Mouse (Mus musculus) embryonic stem cell, embryonic (primary cell): Measurements from ENCODE around the gene Rnf187.

ENCODE experiments used
- CTCF ChIA-PET, 4 experiments: fragments of 300-600 bp in 2 of 4; fragments of 350-600 bp in 2 of 4; sonication (Branson Sonifier 250); formaldehyde crosslinking; loops; one replicate each; lab custom pipeline; 2022; ENCODE audit warnings: inconsistent platforms in 2 of 4; lab: Charles Lee
- POLR2A ChIA-PET, 4 experiments: fragments of 300-600 bp in 2 of 4; fragments of 350-600 bp in 2 of 4; sonication (Branson Sonifier 250); formaldehyde crosslinking; loops; one replicate each; lab custom pipeline; 2022; ENCODE audit warnings: antibody characterized with exemption in 4 of 4, inconsistent platforms in 1 of 4; lab: Charles Lee

The Rnf187 gene

DNA sequence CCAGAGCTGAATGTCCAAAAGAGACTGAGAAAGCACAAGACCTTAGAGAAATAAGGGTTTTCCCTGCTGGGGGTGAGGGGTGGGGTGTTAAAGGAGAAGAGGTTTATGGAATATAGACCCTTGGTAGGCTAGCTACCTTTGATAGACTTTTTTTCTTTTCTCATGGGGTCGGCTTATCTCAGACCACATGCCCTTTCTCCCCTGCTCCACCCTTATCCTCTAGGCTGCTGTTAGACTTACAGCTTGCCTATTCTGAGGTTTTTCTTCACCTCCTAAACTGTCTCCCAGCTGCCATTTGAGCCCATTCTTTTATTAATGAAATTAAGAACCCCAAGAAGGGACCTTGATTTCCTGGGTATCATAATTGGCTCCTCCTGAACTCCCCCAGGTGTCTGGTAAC, 24.9 kb downstream of the Rnf187 start:
- CTCF ChIA-PET, result interaction anchor here (0.6 to 6.9 kb wide), 23 partner anchors 8 to 376 kb away, joined by 3 to 62 read pairs (median 5); partner anchors contain the start of genes Zfp39 (in 3 of the 4), Hist3h2ba (in 1 of the 4), Trim11 (in 1 of the 4) and Trim58 (in 1 of the 4)
- POLR2A ChIA-PET, result interaction anchor here in 3 of 4 experiments (0.6 to 3.5 kb wide), 10 partner anchors 9 to 274 kb away, joined by 3 to 24 read pairs (median 8); partner anchors contain the start of genes Hist3h2a (in 2 of the 3), Trim17 (in 2 of the 3), Zfp39 (in 2 of the 3) and Trim58 (in 1 of the 3)

DNA sequence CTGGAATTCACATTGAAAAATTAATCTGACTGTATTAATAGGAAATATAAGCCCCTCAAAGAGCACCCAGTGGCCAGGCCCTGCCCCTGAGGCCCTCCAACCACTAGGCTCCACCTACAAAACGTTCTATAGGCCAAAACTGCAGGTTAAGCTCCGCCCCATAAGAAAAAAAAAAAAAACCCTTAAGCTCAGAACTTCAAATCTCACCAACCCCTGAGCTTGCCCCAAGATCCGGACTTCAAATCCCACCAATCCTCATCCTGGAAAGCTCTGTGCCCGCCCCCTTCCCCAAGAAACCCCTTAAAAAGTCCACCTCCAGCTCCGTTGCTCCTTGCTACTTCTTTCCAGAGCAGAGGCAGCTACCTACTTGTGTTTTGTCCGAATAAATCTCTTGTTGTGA, 33.9 kb downstream of the Rnf187 start:
- ChIA-PET CTCF (interaction anchor here (0.6 to 3.1 kb wide), 16 partner anchors 9 to 1888 kb away, joined by 3 to 59 read pairs (median 5); partner anchors contain the start of genes Btnl10 (in 1 of the 4) and Gm12258 (in 1 of the 4)), POLR2A (interaction anchor here (0.6 to 3.3 kb wide), 42 partner anchors 9 to 872 kb away, joined by 3 to 24 read pairs (median 5); partner anchors contain the start of genes Hist3h2a (in 2 of the 4), Hist3h2ba (in 2 of the 4), Sh3bp5l (in 2 of the 4) and Trim17 (in 2 of the 4))

DNA sequence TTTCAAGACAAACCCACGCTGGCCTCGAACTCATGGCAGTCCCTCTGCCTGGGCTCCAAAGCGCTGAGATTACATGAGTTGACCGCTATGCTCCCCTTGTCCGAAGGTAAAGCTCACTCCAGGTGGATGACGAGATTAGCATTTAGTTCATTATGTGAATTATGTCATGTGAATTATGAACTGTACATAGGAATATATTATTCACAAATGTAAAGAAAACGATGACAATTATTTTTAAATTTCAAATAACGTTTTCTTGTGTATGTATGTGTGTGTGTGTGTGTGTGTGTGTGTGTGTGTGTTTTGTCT, 34.4 kb downstream of the Rnf187 start:
- POLR2A ChIA-PET, result interaction anchor here (0.6 to 3.3 kb wide), 43 partner anchors 9 to 871 kb away, joined by 3 to 24 read pairs (median 5); partner anchors contain the start of genes Hist3h2a (in 2 of the 4), Hist3h2ba (in 2 of the 4), Sh3bp5l (in 2 of the 4) and Trim17 (in 2 of the 4)

DNA sequence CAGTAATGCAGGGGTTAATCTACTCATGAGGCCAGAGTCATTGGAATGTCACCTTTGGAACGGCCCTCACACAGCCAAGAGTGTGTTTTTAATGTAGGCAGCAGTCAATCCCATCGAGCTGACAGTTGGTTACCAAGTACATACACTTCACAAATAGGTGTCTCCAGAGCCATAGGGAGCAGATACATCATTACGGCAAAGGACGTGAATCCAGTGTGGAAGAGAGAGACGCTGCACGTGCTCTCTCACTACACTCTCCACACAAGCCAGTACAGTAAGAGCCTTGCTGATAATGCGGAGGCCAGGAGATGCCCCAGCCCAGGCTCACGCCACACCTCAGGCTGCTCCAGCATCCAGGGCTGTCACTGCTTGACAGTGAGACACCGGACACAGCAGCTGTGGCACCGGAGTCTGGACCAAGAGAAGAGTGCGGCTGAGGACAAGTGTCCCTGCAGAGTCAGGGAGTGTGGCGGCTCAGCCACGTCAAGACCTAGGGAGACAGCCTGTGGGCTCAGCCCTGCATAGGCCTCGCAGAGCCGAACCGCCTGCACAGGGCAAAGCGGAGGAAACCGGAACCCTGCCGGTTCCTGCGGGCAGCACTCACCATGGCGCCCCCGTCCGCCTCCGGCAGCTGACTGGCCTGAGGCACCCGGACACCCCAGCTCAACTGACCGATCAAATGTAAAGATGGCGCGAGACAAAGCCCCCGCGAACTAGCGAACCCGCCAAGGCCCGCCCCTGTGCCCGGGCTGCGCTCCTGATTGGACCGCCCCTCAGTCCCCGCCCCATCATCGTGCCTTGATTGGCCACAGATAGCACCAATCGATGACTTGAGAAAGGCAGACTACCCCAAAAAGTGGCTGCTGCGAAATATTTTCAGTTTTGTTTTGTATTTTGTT, 35.0 kb downstream of the Rnf187 start, which contains the start of gene Zfp39:
Gene Zfp39 (minus strand): TSS at position 715 of the 899 bp plus-strand sequence.
- CTCF ChIA-PET, result interaction anchor here in 3 of 4 experiments (0.5 to 3.1 kb wide), 6 partner anchors 11 to 1156 kb away, joined by 3 to 59 read pairs (median 12); partner anchors contain the start of gene Btnl10 (in 1 of the 3)
- POLR2A ChIA-PET, result interaction anchor here (0.8 to 3.3 kb wide), 25 partner anchors 8 to 573 kb away, joined by 3 to 24 read pairs (median 6); partner anchors contain the start of genes Hist3h2a (in 2 of the 4), Trim17 (in 2 of the 4), Btnl10 (in 1 of the 4) and Gm12258 (in 1 of the 4)

More for the DNA sequence above, 34.4 kb downstream of the Rnf187 start:
- CTCF ChIA-PET, result interaction anchor here (0.6 to 3.1 kb wide), 14 partner anchors 10 to 1888 kb away, joined by 3 to 59 read pairs (median 5); partner anchors contain the start of genes Btnl10 (in 1 of the 4) and Gm12258 (in 1 of the 4)

DNA sequence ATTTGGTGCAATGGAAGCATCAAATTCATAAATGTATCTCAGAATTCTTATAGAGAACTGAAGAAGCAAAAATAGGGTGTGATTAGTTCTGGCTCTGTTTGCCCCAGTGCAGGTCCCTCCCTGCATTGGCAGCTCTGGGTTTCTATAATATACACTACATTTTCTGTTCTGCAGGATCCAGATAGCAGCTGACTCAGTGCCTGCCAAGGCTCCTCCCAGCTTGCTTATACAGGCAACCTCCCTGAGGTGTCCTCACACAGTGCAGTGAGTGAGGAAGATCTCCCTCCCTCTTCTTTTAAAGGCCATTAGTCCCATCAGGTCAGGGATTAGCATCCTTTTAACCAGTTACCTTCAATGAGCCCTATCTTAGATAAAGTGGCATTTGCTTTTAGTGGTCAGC, 37.6 kb downstream of the Rnf187 start:
- ChIA-PET CTCF (interaction anchor here in 1 of 4 experiments (0.6 kb wide), 1 partner anchor 81 kb away, joined by 3 read pairs; no protein-coding TSS in a partner anchor), POLR2A (no interaction called here)

DNA sequence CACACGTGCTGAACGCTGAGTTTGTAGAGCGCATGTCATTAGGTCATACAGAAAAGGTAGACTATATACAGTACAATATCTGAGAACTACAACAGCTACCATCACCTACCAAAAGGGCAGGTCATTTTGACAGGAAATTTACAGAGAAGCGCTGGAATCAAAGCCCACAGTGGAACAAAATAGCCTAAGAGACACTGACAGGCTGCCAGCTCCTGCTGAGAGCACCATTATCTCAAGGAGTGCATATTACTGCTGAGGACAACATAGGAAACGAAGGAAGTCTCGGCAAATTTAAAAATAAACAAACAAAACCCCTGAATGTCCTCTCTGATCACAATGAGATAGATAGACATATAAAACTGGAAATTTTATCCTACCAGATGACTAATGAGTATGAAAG, 41.2 kb downstream of the Rnf187 start:
- CTCF ChIA-PET, result no interaction called here
- POLR2A ChIA-PET, result no interaction called here

DNA sequence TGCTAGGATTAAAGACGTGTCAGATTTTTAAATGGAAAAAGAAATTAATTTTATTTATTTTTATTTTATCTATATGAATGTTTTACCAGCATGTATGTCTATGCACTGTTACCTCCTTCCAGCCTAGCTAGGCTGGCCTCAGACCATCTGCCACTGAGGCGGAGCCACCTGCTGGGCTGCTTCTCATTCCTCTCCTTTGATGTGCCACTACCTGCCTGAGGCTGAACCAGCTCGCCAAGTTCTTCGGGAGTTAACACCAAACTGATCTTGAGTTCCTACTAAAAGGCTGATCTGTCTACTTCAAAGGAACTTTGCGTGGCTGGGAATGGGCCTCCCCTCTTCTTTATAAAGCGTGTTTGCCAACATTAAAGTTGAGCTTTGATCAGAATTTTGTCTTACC, 44.3 kb downstream of the Rnf187 start:
- CTCF ChIA-PET, result no interaction called here
- POLR2A ChIA-PET, result interaction anchor here in 3 of 4 experiments (0.6 to 1.2 kb wide), 4 partner anchors 10 to 204 kb away, joined by 3 to 8 read pairs (median 6); partner anchors contain the start of gene Zfp39 (in 2 of the 3)

DNA sequence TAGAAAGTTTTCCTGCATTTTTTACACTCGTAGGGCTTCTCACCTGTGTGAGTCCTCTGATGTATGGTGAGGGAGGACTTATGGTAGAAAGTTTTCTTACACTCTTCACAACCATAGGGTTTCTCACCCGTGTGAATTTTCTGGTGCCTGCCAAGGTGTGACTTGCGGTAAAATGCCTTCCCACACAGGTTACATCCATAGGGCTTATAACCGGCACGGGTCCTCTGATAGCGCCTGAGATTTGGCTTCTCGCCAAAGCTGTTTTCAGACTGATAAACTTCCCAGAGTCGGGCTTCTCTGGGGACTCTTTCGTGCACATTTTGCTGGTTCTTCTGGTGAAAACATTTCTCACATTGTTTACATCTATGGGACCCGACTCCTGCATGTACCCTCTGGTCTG, 48.2 kb downstream of the Rnf187 start:
- POLR2A ChIA-PET, result interaction anchor here in 1 of 4 experiments (3.1 kb wide), 1 partner anchor 14 kb away, joined by 12 read pairs; the partner anchor contains the start of gene Zfp39
- CTCF ChIA-PET, result no interaction called here

DNA sequence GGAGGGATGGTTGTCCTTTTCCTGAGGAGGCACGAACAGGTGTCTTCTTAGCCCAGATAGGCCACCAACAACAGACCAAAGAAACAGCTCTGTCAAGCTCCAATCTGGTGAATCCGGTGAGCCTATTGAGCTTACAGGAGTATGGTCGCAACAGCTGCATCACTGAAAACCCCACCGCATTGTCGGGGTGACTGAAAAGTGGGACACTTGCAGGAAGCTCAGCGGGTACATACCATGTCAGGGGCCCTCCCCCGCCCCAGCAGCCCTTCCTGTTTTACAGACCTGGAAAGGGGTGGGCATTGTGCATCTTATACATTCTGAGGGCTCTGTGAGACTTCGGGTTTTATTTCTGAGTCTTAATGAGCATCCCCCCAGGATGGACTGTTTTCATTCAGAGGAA, 55.0 kb downstream of the Rnf187 start:
- CTCF ChIA-PET, result no interaction called here
- POLR2A ChIA-PET, result interaction anchor here in 1 of 4 experiments (2.0 kb wide), 1 partner anchor 9 kb away, joined by 4 read pairs; no protein-coding TSS in a partner anchor
